Mouse (Mus musculus) neural tube, embryonic 15.5 days (tissue): ENCODE results near the gene Rbfox1. TPM values are rescaled to one million over a fixed set of nuclear protein-coding genes. Genes with fewer than 3 reads are reported as not detected.

ENCODE experiments used
- ATAC-seq: fragments of 200-750 bp; cut with Nextera tagmentation; 2 replicates; pipeline ENCODE4 v1.8.0; 2017; ENCODE audit warnings: mild to moderate bottlenecking, moderate TSS enrichment, moderate library complexity; ENCODE audit not compliant: low FRiP score
- H3K27ac ChIP-seq: fragments of 300-500 bp; sonication (generic); replicated peaks from 2 replicates; pipeline ENCODE4 v1.5.1; 2015; ENCODE audit warnings: mild to moderate bottlenecking, inconsistent platforms
- H3K27me3 ChIP-seq: fragments of 300-500 bp; sonication (generic); replicated peaks from 2 replicates; pipeline ENCODE4 v1.6.1; 2015; ENCODE audit warnings: inconsistent platforms
- H3K36me3 ChIP-seq: fragments of 300-500 bp; sonication (generic); 2 replicates; pipeline ENCODE4 v1.6.1; 2015; ENCODE audit warnings: inconsistent platforms
- H3K4me1 ChIP-seq: fragments of 300-500 bp; sonication (generic); 2 replicates; pipeline ENCODE4 v1.6.1; 2015; ENCODE audit warnings: inconsistent platforms
- H3K4me2 ChIP-seq: fragments of 300-500 bp; sonication (generic); 2 replicates; pipeline ENCODE4 v1.6.1; 2015; ENCODE audit warnings: inconsistent platforms, mild to moderate bottlenecking, moderate library complexity
- H3K4me3 ChIP-seq: fragments of 300-500 bp; sonication (generic); replicated peaks from 2 replicates; pipeline ENCODE4 v1.5.1; 2015; ENCODE audit warnings: mild to moderate bottlenecking, inconsistent platforms
- H3K9ac ChIP-seq: fragments of 300-500 bp; sonication (generic); replicated peaks from 2 replicates; pipeline ENCODE4 v1.6.1; 2015; ENCODE audit warnings: mild to moderate bottlenecking, inconsistent platforms
- H3K9me3 ChIP-seq: fragments of 300-500 bp; sonication (generic); replicated peaks from 2 replicates; pipeline ENCODE4 v1.6.1; 2016; ENCODE audit warnings: inconsistent platforms
- WGBS: fragments of 180-500 bp; shearing (Covaris S2); methylation state at CpG from one replicate; pipeline ENCODE4 v1.1.7; 2015; ENCODE audit warnings: mixed read lengths; 5-methylcytosine and 5-hydroxymethylcytosine counted together
- polyA plus RNA-seq: library from polyadenylated mRNA; unstranded; fragments of >200 nt; fragmentation: Nextera tagmentation; extraction: Ambion mirVana; gene quantifications from 2 replicates; pipeline ENCODE4 v1.2.1, GENCODE M21; 2015

Gene Rbfox1
- polyA plus RNA-seq, 1 experiment from 2014 or later, result 351 TPM

DNA sequence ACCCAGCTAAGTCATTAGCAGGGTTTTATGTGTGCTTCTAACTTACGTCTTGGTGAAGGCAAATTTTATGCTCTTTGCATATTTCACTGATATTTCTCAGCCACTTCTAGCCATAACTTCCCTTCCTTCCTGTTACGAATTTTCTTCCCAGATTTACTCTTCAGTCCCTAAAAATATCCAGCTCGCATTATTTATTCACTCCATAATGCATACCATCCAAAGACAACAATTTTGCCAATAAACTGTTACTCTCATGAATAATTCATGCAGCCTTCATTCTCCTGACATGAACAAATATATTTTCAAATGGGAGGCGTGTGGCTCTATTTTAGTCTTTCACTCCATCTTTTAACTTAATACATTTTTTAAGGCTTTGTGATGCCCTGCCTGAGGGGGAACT, 1029.4 kb downstream of the Rbfox1 start:
- WGBS, result 60% methylated on average over 4 of the region's 4 CpGs
- H3K4me2 ChIP-seq, result no peak overlapping the region
- H3K27ac ChIP-seq, result no peak overlapping the region
- peaks cover 7% of the 10 kb centered on the region for H3K4me1 ChIP-seq
- no peaks in the 10 kb centered on the region for H3K9me3 ChIP-seq
- H3K27me3 ChIP-seq, result no peaks in the 10 kb centered on the region
- H3K36me3 ChIP-seq, result no peaks in the 10 kb centered on the region
- H3K4me3 ChIP-seq, result no peak overlapping the region
- no peak for ATAC-seq
- H3K9ac ChIP-seq, result no peak overlapping the region

DNA sequence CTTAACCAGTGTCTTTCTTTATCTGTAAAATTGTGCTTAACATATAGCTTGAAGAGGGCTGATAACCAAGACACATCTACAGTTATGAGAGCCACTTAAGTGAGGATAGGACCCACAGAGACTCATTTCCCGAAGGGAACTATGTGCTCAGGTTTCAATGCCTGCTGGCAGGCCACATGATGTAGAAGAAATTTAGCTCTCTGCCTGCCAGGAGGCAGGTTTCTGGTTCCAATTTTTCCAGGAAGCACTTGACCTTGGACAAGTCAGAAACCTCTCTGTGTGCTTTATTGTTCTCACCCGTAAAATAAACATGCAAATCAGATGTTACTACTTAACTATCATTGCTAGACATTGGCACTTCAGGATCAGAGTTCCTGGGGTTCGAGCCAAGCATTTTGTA, 1033.5 kb downstream of the Rbfox1 start:
- H3K27ac ChIP-seq, result no peak overlapping the region
- no peaks in the 10 kb centered on the region for H3K27me3 ChIP-seq
- H3K4me3 ChIP-seq, result no peak overlapping the region
- 50% methylated on average over 3 of the region's 3 CpGs for WGBS
- ATAC-seq, result no peak
- no peak overlapping the region for H3K9ac ChIP-seq
- H3K9me3 ChIP-seq, result no peaks in the 10 kb centered on the region
- H3K4me1 ChIP-seq, result peaks cover 7% of the 10 kb centered on the region
- no peak overlapping the region for H3K4me2 ChIP-seq
- H3K36me3 ChIP-seq, result no peaks in the 10 kb centered on the region

DNA sequence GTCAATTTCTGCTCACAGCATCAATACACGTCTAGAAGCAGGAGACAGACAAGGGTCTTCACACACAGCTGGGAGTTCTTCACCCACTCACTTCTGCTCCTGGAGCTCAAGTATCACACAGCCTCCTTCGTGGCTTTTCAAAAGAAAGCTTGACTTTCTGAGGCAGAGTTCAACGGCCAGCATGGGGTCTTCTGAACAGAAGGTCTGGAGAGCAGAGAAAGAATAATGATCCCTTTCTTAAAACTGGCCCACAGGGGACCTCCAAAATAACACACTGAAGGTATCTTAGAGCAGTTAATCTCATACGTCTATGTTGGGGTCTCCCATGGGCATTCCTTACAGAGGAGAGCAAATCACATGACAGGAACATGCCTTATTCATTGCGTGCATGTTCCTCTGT, 1034.5 kb downstream of the Rbfox1 start:
- no peak for ATAC-seq
- no peak overlapping the region for H3K4me2 ChIP-seq
- no peak overlapping the region for H3K27ac ChIP-seq
- 30% methylated on average over 5 of the region's 5 CpGs for WGBS
- H3K4me1 ChIP-seq, result peaks cover 7% of the 10 kb centered on the region
- H3K36me3 ChIP-seq, result no peaks in the 10 kb centered on the region
- H3K4me3 ChIP-seq, result no peak overlapping the region
- no peak overlapping the region for H3K9ac ChIP-seq
- H3K9me3 ChIP-seq, result no peaks in the 10 kb centered on the region
- no peaks in the 10 kb centered on the region for H3K27me3 ChIP-seq

DNA sequence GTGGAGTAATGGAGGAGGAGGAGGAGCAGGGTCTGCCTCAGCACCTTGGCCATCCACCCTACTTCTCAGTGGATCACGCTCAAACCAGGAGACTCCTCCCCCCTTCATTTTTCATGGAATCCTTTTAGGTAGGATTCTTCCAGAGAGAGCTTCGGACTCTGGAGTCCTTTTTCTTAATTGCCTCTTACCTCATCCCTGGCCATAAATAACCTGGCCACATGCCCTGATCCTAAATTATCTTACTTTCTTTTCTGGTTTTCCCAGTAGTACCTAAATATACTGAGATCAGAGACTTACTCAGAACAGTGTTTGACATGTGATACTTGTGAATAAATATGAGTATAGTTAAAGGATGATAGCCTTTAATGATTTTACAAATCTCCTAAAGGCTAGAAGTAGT, 1042.5 kb downstream of the Rbfox1 start:
- Histone ChIP-seq H3K4me3 (no peak overlapping the region), H3K9ac (no peak overlapping the region), H3K4me1 (no peaks in the 10 kb centered on the region), H3K27ac (no peak overlapping the region), H3K36me3 (no peaks in the 10 kb centered on the region), H3K9me3 (no peaks in the 10 kb centered on the region), H3K4me2 (no peak overlapping the region), H3K27me3 (no peaks in the 10 kb centered on the region)
- no peak for ATAC-seq
- WGBS, result 69% methylated on average over 2 of the region's 2 CpGs

DNA sequence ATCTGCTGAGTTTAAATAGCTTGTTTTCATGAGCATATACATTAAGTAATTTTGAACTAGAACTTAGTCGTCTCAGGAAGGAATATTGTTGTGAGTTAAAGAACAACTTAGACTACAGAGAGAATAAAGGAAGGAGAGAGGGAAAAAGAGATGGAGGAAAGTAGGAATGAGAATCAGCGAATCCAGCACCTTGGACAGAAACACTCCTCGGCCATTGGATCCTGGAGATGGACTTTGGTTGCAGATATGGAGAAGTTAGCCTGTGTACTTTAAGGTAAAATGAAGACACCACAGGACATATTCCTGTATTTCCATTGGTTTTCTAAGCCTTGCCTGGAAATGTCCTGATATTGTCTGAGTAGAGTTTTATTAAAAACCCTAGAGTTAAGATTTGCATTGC, 1045.6 kb downstream of the Rbfox1 start:
- H3K27me3 ChIP-seq, result no peaks in the 10 kb centered on the region

DNA sequence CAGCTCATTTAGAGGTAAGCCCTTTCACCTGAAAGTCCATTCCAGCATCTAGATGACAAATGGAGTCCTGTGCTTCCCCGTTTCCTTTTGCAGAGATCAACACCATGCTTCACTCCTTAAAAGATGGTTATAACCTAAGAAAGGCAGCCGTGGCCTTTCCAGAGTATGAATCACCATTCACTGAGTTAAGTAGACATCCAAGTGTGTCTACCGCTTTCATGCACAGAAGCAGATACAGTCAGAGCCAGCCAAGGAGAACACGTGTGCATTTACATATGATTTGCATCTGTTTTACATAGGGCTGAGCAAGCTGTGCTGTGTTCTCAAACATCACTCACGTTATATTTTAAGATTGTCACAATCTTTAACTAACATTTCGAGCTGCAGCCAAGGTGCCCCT, 1061.0 kb downstream of the Rbfox1 start:
- no peaks in the 10 kb centered on the region for H3K9me3 ChIP-seq

More for the DNA sequence above, 1045.6 kb downstream of the Rbfox1 start:
- Histone ChIP-seq H3K9ac (no peak overlapping the region), H3K36me3 (no peaks in the 10 kb centered on the region), H3K9me3 (no peaks in the 10 kb centered on the region), H3K4me1 (no peaks in the 10 kb centered on the region), H3K4me3 (no peak overlapping the region), H3K4me2 (no peak overlapping the region), H3K27ac (no peak overlapping the region)
- ATAC-seq, result no peak
- WGBS, result 66% methylated on average over 3 of the region's 3 CpGs

DNA sequence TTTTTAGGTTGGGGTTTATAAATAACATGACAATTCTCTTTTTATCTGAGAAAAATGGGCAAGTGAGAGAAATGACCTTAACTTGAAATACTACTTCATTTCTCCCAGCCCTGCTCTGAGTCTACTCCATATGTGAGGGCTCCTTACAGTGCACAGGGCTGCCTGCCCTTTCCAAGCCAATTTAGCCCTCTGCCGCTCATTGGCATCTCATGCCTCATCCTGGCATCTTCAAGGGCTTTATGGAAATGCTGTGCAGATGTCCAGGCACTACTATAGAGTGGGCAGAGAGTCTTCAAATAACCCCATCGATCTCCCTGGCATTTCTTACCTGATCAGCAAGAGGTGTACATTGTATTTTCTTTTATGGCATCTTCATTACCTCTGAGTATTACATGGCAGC, 1064.5 kb downstream of the Rbfox1 start:
- no peak overlapping the region for H3K27ac ChIP-seq
- H3K36me3 ChIP-seq, result no peaks in the 10 kb centered on the region
- WGBS, result 70% methylated on average over 2 of the region's 2 CpGs
- no peak for ATAC-seq
- 0 out of 2 replicates have a peak, but pooled peaks cover 4% of the 10 kb centered on the region for H3K4me1 ChIP-seq
- H3K4me3 ChIP-seq, result no peak overlapping the region
- H3K27me3 ChIP-seq, result no peaks in the 10 kb centered on the region
- no peaks in the 10 kb centered on the region for H3K9me3 ChIP-seq
- no peak overlapping the region for H3K4me2 ChIP-seq
- no peak overlapping the region for H3K9ac ChIP-seq

More for the DNA sequence above, 1061.0 kb downstream of the Rbfox1 start:
- no peak overlapping the region for H3K27ac ChIP-seq
- WGBS, result 65% methylated on average over 6 of the region's 6 CpGs
- ATAC-seq, result no peak
- no peak overlapping the region for H3K4me2 ChIP-seq
- H3K36me3 ChIP-seq, result no peaks in the 10 kb centered on the region
- H3K4me3 ChIP-seq, result no peak overlapping the region
- no peaks in the 10 kb centered on the region for H3K27me3 ChIP-seq
- H3K4me1 ChIP-seq, result 0 out of 2 replicates have a peak, but pooled peaks cover 4% of the 10 kb centered on the region
- no peak overlapping the region for H3K9ac ChIP-seq

DNA sequence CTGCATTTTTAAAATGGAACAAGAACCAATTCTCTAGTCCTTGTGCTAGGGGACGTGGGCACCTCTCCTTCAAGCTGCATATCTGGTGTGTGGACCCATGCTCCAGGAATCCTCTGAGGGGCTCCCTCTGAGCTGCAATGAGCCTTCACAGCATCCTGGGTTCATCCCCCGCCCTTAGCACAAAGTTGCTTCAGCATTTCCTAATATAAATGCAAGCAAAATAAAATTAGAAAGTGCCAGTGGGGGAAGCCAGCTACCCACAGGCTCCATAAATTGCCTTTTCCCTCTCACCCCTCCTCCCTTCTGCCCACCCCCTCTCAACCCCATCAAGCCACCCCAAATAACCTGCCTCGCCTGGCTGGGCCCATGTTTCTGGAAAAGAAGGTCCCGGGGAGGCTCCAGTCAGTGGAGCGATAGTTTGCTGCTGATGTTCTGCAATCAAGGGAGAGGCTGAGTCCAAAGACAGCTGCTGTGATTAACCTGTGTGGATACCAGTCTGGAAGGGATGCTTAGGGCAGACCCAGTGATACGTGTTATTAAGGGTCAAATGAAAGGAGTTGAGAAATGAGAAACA, 1070.0 kb downstream of the Rbfox1 start:
- H3K27me3 ChIP-seq, result no peaks in the 10 kb centered on the region
- no peak overlapping the region for H3K4me2 ChIP-seq
- 74% methylated on average over 6 of the region's 6 CpGs for WGBS
- ATAC-seq, result no peak
- no peaks in the 10 kb centered on the region for H3K9me3 ChIP-seq
- peaks cover 4% of the 10 kb centered on the region; the same call in 1 of the 2 replicates for H3K4me1 ChIP-seq
- no peak overlapping the region for H3K27ac ChIP-seq
- no peaks in the 10 kb centered on the region for H3K36me3 ChIP-seq
- H3K4me3 ChIP-seq, result no peak overlapping the region
- no peak overlapping the region for H3K9ac ChIP-seq

DNA sequence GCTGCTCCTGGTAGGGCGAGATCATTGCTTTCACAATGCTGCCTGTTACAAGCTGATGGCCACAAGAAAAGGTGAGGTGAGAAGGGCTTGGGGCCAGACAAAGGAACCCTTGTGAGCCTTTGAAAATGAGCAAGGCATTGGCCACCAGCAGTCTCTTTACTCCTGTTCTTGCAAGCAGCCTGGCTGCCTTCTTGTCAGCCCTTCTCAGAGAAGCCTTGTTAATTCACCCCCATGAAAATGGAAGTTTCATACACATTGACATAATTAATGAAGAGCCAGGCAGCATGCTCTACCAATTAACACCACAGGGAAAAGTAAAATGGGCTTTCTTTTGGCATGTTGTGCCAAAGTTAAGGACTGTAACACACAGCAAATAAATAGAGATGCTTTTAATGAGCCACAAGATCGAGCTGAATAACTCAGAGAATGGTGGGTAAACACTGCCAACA, 1076.8 kb downstream of the Rbfox1 start:
- WGBS, result 19% methylated on average over 2 of the region's 2 CpGs
- Histone ChIP-seq H3K9me3 (no peaks in the 10 kb centered on the region), H3K9ac (no peak overlapping the region), H3K36me3 (no peaks in the 10 kb centered on the region), H3K4me3 (no peak overlapping the region), H3K27me3 (no peaks in the 10 kb centered on the region), H3K27ac (no peak overlapping the region), H3K4me1 (peaks cover 12% of the 10 kb centered on the region), H3K4me2 (no peak overlapping the region)
- ATAC-seq, result no peak

DNA sequence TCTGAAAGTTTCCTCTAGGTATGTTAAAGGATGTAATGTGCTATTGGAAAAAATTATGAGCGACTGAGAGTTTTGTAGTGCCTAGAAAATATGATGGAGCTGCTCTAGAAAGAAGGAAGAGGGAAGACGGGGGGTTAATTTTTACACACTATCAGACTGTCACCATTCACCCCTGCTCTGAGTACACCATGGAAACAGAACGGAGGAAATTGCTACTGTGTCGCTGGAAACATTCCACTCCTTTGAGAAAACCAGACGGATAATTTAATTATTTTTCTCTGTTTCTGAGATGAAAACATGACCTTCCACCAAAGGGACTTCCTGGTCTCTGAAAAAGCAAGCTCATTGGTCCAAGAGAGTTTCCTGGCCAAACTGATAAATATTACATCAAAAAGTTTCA, 1077.4 kb downstream of the Rbfox1 start:
- Histone ChIP-seq H3K9me3 (no peaks in the 10 kb centered on the region), H3K36me3 (no peaks in the 10 kb centered on the region), H3K4me3 (no peak overlapping the region), H3K27me3 (no peaks in the 10 kb centered on the region), H3K9ac (no peak overlapping the region), H3K4me1 (peaks cover 12% of the 10 kb centered on the region), H3K4me2 (no peak overlapping the region), H3K27ac (no peak overlapping the region)
- 41% methylated on average over 5 of the region's 5 CpGs for WGBS
- no peak for ATAC-seq

DNA sequence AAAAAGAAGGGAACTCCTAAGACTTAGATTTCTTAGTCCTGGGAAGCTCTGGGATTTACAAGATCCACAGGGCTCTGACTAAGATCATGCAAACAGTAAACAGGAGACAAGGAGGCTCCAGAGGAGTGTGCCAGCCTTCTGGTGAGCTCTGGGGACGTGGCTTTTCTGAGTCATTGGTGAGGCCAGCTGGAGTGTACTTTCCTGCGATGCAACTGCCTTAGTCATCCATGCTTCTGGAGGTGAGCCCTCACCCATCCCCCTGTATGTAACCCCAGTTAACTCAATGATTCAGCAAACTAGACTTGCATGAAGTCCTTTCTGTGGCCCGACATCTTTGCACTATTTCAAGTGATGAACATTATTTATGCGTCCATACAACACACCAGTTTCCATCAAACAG, 1078.4 kb downstream of the Rbfox1 start:
- Histone ChIP-seq H3K4me3 (no peak overlapping the region), H3K27me3 (no peaks in the 10 kb centered on the region), H3K4me1 (peaks cover 12% of the 10 kb centered on the region), H3K27ac (no peak overlapping the region), H3K36me3 (no peaks in the 10 kb centered on the region), H3K9ac (no peak overlapping the region), H3K9me3 (no peaks in the 10 kb centered on the region), H3K4me2 (no peak overlapping the region)
- no peak for ATAC-seq
- 79% methylated on average over 4 of the region's 4 CpGs for WGBS

DNA sequence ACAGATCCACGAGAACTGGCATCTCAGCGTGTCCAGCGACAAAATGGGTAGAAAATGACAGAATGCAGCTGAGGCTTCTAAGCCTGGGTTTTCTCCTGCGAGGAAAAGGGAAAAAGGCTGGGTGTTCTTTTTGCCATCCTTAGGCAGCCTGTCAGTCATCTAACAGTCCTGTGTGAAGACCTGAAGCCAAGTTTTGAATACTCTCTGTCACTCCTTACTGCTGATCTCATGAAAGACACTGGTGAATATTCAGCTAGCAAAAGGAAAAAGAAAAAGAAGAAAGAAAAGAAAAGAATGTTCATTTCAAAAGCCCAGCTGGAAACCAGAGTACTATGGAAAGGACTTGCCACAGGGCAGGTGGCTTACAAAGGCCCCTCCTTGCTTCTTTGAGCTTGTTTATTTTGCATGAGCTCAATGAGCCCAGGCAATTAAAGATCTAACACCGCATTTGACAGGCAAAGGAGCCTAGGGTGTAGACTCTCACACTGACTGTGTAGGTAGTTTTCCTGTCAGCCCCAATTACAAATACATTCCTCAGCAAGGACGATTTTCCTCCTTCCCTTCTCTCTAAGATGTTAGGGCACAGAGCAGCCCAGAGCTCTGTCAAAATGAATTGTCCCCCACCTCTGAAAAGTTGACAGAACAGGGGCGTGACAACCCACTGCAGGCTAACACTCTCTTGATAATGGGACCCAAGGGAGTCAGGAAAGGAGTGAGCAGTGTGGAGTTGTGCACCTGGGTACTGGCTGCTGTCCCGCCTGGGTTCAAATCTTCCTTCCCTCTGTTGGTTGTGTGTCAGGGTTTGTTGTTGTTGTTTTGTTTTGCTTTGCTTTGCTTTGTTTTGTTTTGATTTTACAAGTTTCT, 1079.8 kb downstream of the Rbfox1 start:
- 9% methylated on average over 8 of the region's 8 CpGs for WGBS
- no peaks in the 10 kb centered on the region for H3K36me3 ChIP-seq
- H3K4me2 ChIP-seq, result no peak overlapping the region
- H3K27ac ChIP-seq, result no peak overlapping the region
- H3K27me3 ChIP-seq, result no peaks in the 10 kb centered on the region
- peaks cover 12% of the 10 kb centered on the region for H3K4me1 ChIP-seq
- ATAC-seq, result no peak
- no peaks in the 10 kb centered on the region for H3K9me3 ChIP-seq
- no peak overlapping the region for H3K9ac ChIP-seq
- H3K4me3 ChIP-seq, result no peak overlapping the region
